Mouse (Mus musculus) forebrain, embryonic 11.5 days (tissue): ENCODE measurements around the gene Dgcr2. TPM values are rescaled to one million over a fixed set of nuclear protein-coding genes. Genes with fewer than 3 reads are reported as not detected.

Source experiments
- ATAC-seq: fragments of 200-750 bp; cut with Nextera tagmentation; replicated peaks from 2 replicates; pipeline ENCODE4 v1.8.0; 2017; ENCODE audit warnings: moderate TSS enrichment; ENCODE audit not compliant: low FRiP score
- DNase-seq: peaks from one replicate; pipeline ENCODE4 v3.0.0-alpha.2; 2017; ENCODE audit warnings: low spot score
- H3K27ac ChIP-seq: fragments of 300-500 bp; sonication (generic); 2 replicates; pipeline ENCODE4 v1.5.1; 2014; ENCODE audit warnings: low read depth, low read length
- H3K27me3 ChIP-seq: fragments of 300-500 bp; sonication (generic); 2 replicates; pipeline ENCODE4 v1.6.1; 2014; ENCODE audit warnings: mild to moderate bottlenecking, low read length, mixed read lengths; ENCODE audit not compliant: control insufficient read depth, insufficient read depth
- H3K36me3 ChIP-seq: fragments of 300-500 bp; sonication (generic); 2 replicates; pipeline ENCODE4 v1.6.1; 2014; ENCODE audit warnings: mild to moderate bottlenecking, low read length, moderate library complexity, mixed read lengths; ENCODE audit not compliant: control insufficient read depth, insufficient read depth
- H3K4me1 ChIP-seq: fragments of 300-500 bp; sonication (generic); replicated peaks from 2 replicates; pipeline ENCODE4 v1.6.1; 2014; ENCODE audit warnings: low read length, mixed read lengths; ENCODE audit not compliant: control insufficient read depth, insufficient read depth
- H3K4me2 ChIP-seq: fragments of 300-500 bp; sonication (generic); 2 replicates; pipeline ENCODE4 v1.6.1; 2014; ENCODE audit warnings: low read depth, mild to moderate bottlenecking, low read length, moderate library complexity, mixed read lengths; ENCODE audit not compliant: severe bottlenecking
- H3K4me3 ChIP-seq: fragments of 300-500 bp; sonication (generic); 2 replicates; pipeline ENCODE4 v1.5.1; 2014; ENCODE audit warnings: low read depth, low read length
- H3K9ac ChIP-seq: fragments of 300-500 bp; sonication (generic); 2 replicates; pipeline ENCODE4 v1.6.1; 2014; ENCODE audit warnings: low read length
- H3K9me3 ChIP-seq: fragments of 300-500 bp; sonication (generic); 2 replicates; pipeline ENCODE4 v1.6.1; 2016; ENCODE audit warnings: low read length, mixed read lengths; ENCODE audit not compliant: control insufficient read depth
- WGBS: fragments of 180-500 bp; shearing (Covaris S2); extraction: QIAGEN DNeasy Blood & Tissue Kit; methylation state at CpG from one replicate; pipeline ENCODE4 v1.1.7; 2014; 5-methylcytosine and 5-hydroxymethylcytosine counted together
- polyA plus RNA-seq: library from polyadenylated mRNA; unstranded; fragments of >200 nt; fragmentation: Nextera tagmentation; extraction: Ambion mirVana; gene quantifications from 2 replicates; pipeline ENCODE4 v1.2.1, GENCODE M21; 2014

Dgcr2 gene
- polyA plus RNA-seq, 1 experiment from 2014 or later = 112 TPM

DNA sequence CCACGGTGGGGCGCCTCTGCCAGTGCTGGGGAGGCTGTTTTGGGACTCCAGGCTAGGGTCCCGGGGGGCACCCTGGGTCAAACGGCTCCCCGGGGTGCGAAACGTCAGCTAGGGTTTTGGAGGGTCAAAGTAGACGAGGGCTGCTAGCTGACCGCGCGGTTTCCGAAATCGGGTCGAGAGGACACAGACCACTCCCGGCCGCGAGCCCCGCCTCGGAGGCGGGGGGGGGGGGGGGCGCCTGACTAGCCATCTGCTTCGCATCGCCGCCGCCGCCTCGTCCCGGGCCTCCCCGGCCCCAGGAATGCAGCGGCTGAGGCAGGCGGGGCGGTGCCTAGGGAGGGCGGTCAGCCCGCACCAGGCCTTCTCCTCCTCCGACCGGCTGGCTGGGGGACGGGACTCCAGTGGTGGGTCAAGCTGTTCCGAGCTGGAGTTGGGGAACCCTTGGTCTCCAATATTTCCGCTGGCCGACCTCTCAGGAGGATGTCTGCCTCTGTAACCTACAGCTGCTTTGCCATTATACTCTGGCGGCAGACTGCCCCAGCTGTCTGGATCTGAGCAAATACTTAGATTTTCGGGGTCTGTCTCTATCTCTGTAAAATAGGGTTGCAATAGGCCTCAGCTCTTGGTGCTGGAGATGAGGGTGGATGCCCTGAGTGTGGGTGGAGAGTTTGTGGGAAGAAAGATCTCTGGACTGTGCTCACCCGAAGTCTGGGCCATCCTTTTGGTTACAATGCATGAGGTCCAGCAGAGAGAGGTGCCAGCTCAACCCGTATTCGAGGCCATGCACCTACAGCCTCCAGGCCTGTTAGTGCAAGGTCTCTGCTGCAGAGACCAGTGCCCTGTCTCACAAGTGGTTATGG lies 99.8 kb downstream of the Dgcr2 start:
- Histone ChIP-seq H3K4me1 (peaks cover 22% of the 10 kb centered on the region), H3K9ac (peak overlapping the region; percentile 64), H3K4me2 (peak overlapping the region; percentile 73), H3K9me3 (no peaks in the 10 kb centered on the region), H3K4me3 (peak overlapping the region; percentile 48), H3K27me3 (peaks cover 77% of the 10 kb centered on the region), H3K27ac (no peak overlapping the region), H3K36me3 (no peaks in the 10 kb centered on the region)
- DNase-seq (peak; percentile 75), ATAC-seq (no peak)
- WGBS = 1% methylated on average over 32 of the region's 45 CpGs

- no peak for ATAC-seq
- Histone ChIP-seq H3K9ac (peak overlapping the region; percentile 64), H3K27me3 (peaks cover 70% of the 10 kb centered on the region), H3K9me3 (no peaks in the 10 kb centered on the region), H3K36me3 (no peaks in the 10 kb centered on the region), H3K4me2 (peak overlapping the region; percentile 73; the same call in 1 of the 2 replicates), H3K27ac (no peak overlapping the region), H3K4me1 (peaks cover 15% of the 10 kb centered on the region), H3K4me3 (peak overlapping the region; percentile 48)
- WGBS = 2% methylated on average over 29 of the region's 29 CpGs
- peak; percentile 71 for DNase-seq
Measured at GRCm38 (mm10) chr16:17797812-17798311, 100.5 kb downstream of the Dgcr2 start.

DNA sequence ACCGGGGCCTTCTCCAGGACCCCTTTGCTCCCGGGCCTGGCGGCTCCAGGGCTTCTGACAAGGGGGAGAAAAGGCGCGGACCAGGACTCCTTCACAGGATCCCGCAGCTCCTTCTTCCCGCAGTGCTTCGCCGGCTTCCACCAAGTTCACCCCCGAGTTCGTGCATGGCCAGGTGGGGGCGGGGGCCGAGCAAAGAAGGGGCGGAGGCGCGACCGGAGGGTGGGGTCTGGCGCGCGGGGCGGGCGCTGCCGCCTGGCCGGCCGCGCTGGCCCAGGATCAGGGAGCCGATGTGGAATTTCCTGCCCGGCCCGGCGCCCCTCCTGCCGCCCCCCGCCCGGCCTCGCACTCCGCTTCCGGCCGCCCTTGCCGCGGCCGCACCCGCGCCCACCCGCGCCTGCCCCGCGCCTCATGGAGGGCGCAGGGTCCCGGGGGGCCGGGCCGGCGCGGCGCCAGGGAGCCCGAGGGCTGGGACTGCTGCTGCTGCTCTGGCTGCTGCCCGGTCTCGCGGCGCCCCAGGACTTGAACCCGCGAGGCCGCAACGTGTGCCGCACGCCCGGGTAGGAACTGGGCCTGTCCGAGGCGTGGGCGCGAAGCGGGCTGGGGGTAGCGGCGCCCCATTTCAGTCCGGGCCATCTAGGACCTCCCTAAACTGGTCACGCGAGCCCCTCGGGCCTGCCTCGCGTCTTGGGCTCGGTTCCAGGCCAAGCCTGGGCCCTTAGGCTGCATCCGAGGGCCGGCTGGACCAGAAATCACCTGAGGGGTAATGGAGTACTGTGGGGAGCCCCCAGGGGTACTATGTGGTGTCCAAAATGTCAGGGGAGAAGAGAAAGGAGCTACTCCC lies 101.2 kb downstream of the Dgcr2 start, which contains the start of gene Scarf2:
Scarf2 (plus strand) TSS at position 312 of the 841 bp plus-strand sequence.
- H3K27ac ChIP-seq = no peak within 1 kb of the TSS
- H3K9me3 ChIP-seq = no peaks in the 10 kb centered on the region
- ATAC-seq (peak; percentile 39), DNase-seq (peak; percentile 72)
- peak within 1 kb of the TSS; percentile 73 for H3K4me2 ChIP-seq
- peaks cover 13% of the 10 kb centered on the region for H3K4me1 ChIP-seq
- H3K9ac ChIP-seq = peak within 1 kb of the TSS; percentile 64
- peaks cover 64% of the 10 kb centered on the region for H3K27me3 ChIP-seq
- peak within 1 kb of the TSS; percentile 48 for H3K4me3 ChIP-seq
- WGBS = 1% methylated on average over 78 of the region's 81 CpGs
- 0 out of 2 replicates have a peak, but pooled peaks cover 2% of the 10 kb centered on the region for H3K36me3 ChIP-seq

DNA sequence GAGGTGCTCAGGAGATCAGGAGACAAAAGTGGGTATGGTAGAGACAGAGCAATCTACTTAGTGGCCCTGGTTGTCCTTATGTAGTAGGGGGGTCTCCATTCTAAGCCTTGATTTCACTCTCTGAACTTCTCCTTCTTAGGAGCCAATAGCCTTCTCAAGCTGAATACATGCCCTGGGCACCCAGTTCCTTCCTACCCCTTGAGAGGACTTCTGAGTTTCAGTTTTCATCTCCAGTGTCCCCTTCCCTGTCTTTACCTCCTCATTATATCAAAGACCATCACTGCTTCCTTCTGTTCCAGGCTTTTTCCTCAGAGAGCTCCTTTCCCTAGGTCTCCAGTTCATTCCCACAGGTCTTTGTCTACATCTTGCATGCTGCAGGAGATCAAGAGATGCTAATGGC lies 101.8 kb downstream of the Dgcr2 start:
- peak overlapping the region; percentile 73 for H3K4me2 ChIP-seq
- DNase-seq (no peak), ATAC-seq (no peak)
- H3K36me3 ChIP-seq = 0 out of 2 replicates have a peak, but pooled peaks cover 2% of the 10 kb centered on the region
- peaks cover 13% of the 10 kb centered on the region for H3K4me1 ChIP-seq
- H3K9me3 ChIP-seq = no peaks in the 10 kb centered on the region
- H3K4me3 ChIP-seq = peak overlapping the region; percentile 48; the same call in 1 of the 2 replicates
- peak overlapping the region; percentile 64 for H3K9ac ChIP-seq
- peaks cover 57% of the 10 kb centered on the region for H3K27me3 ChIP-seq
- no peak overlapping the region for H3K27ac ChIP-seq

GRCm38 (mm10) chr16:17795643-17796042 lies 102.7 kb downstream of the Dgcr2 start:
- H3K27ac ChIP-seq = no peak overlapping the region
- H3K36me3 ChIP-seq = 0 out of 2 replicates have a peak, but pooled peaks cover 2% of the 10 kb centered on the region
- no peak overlapping the region for H3K9ac ChIP-seq
- no peak overlapping the region for H3K4me2 ChIP-seq
- ATAC-seq (no peak), DNase-seq (no peak)
- peaks cover 13% of the 10 kb centered on the region for H3K4me1 ChIP-seq
- WGBS = 53% methylated on average over 5 of the region's 5 CpGs
- H3K4me3 ChIP-seq = no peak overlapping the region
- H3K9me3 ChIP-seq = no peaks in the 10 kb centered on the region
- peaks cover 48% of the 10 kb centered on the region for H3K27me3 ChIP-seq

DNA sequence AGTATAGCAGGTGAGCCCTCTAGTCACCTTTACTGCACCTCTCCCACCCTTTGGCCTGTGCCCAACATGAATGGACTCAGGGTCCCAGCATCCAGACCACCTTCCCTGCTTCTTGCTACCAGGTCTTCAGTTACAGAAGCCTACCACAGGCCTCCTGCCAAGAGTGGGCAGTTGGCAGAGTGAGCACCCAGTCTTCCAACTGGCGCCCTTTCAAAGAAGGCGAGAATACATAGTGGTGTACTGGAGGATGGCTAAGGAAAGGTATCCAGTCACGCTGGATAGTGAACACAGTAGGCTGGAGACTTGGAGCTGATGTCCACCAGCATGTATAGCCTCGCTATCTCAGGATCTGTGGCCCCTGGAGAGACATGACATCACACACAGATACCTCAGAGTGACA lies 104.3 kb downstream of the Dgcr2 start:
- DNase-seq (no peak), ATAC-seq (no peak)
- Histone ChIP-seq H3K9ac (no peak overlapping the region), H3K9me3 (no peaks in the 10 kb centered on the region), H3K4me3 (no peak overlapping the region), H3K4me1 (peaks cover 13% of the 10 kb centered on the region), H3K27me3 (peaks cover 34% of the 10 kb centered on the region), H3K36me3 (0 out of 2 replicates have a peak, but pooled peaks cover 2% of the 10 kb centered on the region), H3K27ac (no peak overlapping the region), H3K4me2 (no peak overlapping the region)
- WGBS = 92% methylated on average over 4 of the region's 4 CpGs

- H3K4me1 ChIP-seq = peaks cover 4% of the 10 kb centered on the region; the same call in 1 of the 2 replicates
- WGBS = 66% methylated on average over 3 of the region's 3 CpGs
- no peak for ATAC-seq
Measured at GRCm38 (mm10) chr16:17792728-17793127, 105.6 kb downstream of the Dgcr2 start.

More at GRCm38 (mm10) chr16:17792728-17793127, 105.6 kb downstream of the Dgcr2 start:
- Histone ChIP-seq H3K9me3 (no peaks in the 10 kb centered on the region), H3K9ac (no peak overlapping the region), H3K4me3 (no peak overlapping the region), H3K27ac (no peak overlapping the region), H3K4me2 (no peak overlapping the region), H3K36me3 (0 out of 2 replicates have a peak, but pooled peaks cover 2% of the 10 kb centered on the region), H3K27me3 (peaks cover 22% of the 10 kb centered on the region)
- DNase-seq = no peak
